Mouse (Mus musculus) lung, postnatal 36 days (tissue): ENCODE results near the gene Hpse2.

Source experiments
- DNase-seq: peaks from one replicate; pipeline ENCODE4 v3.0.0; 2022; ENCODE audit warnings: mixed read lengths

Hpse2 gene

DNA sequence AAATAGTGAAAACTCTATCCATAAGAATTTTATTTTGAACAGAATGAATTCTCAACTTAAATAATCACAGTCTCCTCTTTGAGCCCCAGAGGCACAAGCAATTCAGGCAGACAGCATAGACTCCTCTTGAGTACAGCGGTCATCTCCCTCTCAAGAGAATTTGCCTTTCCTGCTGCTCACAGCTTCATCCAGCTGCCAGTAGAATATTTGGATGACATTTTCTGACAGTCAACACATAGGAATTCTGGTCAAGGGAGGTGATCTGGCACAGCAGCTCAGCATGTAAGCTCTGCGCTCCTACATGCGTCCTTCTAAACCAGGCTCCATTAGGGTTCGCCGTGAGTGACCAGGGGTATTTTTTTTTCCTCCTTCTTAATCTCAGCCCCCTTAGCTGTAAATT, 232.6 kb downstream of the Hpse2 start:
- DNase-seq = peak; percentile 15

DNA sequence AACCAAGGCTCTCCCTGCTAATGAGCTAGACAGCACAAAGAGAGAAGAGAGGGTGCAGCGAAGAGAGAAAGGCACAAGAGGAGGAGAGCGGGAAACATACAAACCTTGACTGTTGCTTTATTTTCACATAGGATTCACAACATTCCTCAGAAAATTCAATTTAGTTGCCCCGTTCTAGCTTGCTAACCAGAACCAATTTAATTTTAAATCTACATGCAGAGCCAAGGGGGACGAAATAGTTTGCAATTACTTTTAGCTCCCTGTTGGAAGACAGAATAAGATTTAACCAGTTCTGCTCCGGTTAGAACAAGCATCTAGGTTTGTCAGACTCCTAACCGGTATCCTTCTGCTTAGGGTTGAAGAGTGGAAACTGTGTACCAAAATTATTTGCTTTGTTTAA, 240.3 kb downstream of the Hpse2 start:
- DNase-seq = no peak

DNA sequence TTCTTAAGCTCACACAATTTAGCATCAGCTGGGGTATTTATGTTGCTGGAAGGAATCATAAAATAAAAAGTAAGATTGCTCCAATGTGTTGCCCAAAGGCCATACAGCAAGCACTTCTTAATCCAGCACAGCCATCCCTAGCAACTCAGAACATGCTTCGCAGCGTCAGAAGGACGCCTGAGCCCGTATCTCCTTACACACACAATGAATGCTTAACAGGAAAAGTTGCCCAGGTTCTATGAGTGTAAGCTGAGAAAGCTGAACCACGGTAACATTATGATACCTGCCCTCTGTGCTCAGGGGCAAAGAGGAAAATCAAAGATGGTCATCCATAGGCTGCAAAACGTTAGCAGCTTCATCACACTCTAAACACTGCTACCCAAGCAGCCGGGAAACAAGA, 241.3 kb downstream of the Hpse2 start:
- no peak for DNase-seq

DNA sequence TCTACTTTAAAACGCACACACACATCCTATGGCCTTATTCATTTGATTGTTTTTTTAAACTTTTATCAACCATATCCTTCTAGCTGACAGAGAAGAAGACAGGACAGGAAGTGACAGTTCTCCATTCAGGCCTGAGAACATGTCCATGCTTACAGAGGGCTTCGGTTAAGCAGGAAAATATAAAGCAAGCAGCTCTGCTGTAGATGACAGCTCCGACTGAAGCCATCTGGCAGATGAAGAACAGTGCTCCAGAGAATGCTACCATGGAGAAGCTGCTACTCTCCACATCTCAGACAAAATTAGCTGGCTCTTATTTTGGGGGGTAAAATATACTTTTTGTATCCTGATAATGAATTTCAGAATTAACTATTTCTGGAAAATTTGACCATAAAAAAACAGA, 246.5 kb downstream of the Hpse2 start:
- no peak for DNase-seq

DNA sequence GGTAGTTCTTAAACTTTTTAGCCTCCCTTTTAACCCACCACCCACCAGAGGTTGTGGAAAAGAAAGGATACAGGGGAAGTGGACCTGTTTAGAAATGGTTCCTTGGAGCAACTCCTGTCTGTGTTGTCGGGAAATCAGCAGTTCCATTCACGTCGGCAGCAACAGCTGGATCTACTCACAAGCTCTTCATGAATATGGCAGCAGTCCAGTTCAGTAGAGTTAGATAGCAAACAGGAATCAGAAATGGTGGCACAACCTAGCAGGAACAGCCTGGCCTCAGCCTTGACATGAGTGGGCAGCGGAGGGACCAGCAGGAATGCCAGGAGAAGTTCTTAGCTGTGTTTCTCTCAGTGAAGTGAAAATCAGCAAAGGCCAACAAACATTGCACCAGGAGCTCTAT, 278.4 kb downstream of the Hpse2 start:
- peak; percentile 9 for DNase-seq

DNA sequence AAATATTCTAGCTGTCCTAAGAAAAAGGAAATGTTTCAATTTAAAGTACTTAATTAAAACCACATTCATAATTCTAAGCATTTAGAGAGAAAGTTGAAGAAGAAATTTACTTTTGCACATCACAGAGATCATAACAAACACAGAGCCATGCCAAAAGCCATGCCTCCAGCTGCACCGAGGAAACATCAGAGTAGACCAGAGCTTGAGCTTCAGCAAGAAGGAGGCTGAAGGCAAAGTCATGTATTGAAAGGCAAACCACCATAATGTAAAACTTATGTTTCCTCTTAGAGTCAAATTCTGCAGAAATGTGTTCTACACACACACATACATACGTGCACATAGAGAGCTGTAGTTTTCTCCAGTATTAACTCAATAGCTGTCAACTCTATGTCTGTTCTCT, 291.2 kb downstream of the Hpse2 start:
- no peak for DNase-seq

DNA sequence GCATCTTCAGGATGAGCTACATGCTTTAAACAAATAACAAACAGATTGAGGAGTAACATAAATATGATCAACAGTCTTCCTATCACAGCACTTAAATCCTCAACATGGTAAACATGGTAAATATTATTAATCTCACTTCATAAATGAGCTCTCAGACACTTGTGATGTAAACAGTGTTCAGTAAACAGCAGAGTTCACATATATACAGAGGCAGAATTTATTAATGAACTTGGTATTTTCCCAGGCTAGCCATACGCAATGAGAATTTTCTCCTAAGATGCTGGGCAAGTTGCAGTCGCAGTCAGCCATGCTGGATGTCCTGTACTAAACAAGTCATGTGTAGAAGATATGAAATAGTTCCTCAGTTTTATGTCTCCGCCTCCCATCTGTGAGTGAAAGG, 300.9 kb downstream of the Hpse2 start:
- DNase-seq = no peak

DNA sequence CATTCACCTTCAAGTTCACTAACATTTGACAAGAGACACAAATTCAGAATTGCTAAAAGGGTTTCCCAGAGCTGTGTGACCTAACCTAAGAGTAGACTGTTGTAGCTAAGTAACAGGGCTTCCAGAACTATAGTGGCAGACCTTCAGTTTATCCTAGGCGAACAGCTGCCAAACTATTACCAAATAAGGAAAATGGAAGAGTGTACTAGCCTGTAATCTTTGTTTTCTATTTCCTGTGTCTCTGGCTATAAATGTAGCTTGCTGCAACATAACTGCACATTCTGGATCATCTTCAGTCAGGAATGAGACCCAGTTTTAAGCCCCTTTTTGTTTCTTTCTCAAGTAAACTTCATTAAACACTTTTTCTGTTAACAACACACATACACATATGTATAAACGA, 324.0 kb downstream of the Hpse2 start:
- DNase-seq = peak; percentile 9

DNA sequence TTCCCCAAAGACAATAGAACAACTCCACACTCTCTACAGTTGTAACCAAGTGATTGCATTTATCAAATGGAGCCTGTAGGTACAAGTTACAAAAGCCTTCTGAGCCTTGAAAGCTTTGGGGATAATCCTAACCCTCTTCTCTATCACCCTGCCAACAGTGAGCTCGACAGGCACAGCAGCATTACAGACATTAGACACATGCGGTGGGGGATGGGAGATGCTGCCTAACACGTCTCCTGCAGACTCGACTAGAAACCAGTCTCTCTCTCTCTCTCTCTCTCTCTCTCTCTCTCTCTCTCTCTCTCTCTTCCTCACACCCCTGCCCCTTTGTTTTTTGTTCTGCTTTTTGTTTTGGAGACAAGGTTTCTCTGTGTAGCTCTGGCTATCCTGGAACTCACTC, 343.6 kb downstream of the Hpse2 start:
- DNase-seq = no peak

DNA sequence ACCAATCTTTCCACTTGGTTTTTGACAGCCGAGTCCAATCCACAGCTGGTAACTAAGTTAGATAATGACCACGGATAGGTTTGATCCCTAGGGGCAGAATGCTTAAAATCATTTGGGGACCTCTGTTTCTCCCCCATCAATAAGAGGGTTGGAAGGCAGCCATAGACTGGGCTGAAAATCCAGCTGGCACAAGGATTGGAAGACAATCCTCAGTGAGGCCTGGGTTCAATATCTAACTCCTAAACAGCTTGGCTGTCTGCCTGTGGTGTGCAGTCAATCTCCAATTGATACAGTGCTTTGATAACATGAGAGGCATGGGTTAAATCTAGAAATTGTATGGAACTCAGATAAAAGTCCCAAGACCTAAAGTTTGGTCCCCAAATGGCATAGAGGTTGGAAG, 345.4 kb downstream of the Hpse2 start:
- DNase-seq = no peak

DNA sequence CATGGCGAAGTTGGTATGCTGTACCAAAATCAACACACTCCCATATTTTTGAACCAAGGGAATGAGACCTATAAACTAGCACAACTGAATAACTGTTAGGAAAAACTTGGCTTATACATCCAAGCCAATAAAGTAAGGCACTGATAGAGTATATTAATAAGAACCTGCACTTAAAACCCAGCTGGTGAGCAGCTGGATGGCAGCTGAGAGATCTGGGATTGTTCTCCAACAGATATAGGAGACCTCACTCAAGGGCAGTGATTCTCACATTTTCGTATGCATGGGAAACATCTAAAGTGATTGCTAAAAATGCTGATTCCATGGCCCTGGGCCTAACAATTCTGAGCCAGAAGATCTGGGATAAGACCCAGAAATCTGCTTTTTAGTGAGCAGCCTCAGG, 345.9 kb downstream of the Hpse2 start:
- no peak for DNase-seq

DNA sequence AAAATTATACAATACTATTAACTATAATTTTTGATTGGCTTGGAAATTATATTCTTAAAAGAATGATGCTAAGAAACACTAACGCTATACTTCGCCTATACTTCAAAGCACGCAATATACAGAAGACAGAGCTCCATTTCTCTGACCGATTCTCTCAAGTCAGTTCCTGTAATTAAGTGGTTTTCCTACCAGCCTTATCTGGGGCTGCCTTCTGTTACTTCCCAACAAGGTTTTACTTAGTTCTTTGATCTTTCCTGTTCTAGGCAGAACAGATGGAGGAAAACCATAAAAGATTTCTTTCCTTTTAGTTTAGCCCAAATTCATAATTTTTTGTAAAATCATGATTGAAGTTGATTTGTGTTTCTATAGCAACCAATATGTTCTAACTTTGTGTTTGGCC, 351.8 kb downstream of the Hpse2 start:
- DNase-seq = no peak

DNA sequence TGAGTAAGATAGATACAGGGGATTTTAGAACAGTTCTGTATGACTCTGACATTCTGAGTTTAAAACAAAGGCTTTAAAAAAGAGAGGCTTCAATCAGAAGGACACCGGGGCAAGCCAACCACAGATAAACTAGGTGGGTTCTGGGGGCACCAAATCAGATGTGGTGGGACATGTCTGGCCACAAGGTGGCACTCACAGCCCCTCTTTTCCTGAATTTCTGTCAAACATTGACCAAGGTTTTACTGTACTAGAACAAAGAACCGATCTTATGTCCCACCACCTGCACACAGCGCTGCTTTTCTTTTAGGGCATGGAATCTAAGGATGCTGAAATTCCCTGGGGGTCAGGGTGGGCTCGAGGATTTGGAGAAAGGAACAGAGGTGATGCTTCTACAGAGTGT, 360.9 kb downstream of the Hpse2 start:
- DNase-seq = peak; percentile 45

DNA sequence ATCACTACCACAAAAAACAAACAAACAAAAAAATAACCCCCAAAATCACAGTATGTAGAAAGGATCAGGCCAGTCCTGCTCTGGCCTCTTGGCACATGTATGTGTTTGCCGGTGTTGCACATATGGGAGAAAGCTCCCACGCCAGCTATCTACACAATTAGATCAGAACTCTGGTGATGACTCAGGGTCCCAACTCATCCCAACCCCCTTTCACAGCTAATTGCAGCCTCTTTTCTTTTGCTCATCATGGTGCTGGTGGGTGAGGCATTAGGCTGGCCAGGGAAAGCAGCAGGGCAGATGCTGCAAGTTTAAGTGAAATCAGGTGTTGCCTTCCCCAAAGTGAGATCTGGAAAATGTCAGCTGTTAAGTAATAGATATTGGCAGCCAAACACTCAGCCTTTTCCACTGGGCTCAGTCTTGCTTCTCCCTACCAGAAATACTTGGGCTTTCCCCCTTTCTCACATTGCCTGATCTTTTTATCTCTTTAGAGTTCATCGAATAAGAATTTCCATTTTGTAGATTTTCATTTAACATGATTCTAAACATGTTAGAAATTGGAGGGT, 365.5 kb downstream of the Hpse2 start:
- no peak for DNase-seq

DNA sequence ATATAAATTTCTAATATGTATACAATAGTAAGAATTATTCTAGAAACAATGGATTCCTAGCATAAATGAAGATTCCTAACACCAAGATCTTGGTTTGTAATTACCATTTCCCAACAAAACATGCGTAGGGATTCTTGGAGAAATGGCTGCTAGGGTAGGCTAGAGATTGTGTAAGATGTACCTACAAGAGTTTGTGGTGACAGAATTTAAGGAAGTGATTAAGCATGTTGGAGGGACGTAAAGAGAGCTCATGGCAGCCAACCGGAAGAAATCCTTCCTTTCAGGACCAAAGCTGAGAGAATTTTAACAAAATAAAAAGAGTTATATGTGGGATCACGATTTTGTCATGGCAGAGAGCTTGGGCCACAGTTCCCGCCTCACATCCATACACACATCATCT, 369.4 kb downstream of the Hpse2 start:
- no peak for DNase-seq

DNA sequence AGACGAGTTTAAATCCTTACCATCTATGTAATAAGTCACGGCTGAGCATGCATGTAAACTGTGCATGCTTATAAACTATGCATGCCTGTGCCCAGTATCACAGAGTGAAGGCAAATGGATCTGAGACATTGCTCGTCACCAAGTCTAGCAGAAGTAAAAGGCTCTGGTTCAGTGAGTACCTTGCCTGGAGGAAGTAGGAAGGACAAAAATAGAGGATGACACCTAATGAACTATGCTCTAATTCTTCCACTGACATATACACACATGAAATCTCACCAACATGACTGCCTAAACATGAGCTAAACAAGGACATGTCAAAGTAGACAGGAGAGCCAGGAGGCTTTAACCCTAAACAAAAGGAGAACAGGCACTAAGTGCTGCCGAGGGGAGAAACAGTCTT, 391.7 kb downstream of the Hpse2 start:
- no peak for DNase-seq

DNA sequence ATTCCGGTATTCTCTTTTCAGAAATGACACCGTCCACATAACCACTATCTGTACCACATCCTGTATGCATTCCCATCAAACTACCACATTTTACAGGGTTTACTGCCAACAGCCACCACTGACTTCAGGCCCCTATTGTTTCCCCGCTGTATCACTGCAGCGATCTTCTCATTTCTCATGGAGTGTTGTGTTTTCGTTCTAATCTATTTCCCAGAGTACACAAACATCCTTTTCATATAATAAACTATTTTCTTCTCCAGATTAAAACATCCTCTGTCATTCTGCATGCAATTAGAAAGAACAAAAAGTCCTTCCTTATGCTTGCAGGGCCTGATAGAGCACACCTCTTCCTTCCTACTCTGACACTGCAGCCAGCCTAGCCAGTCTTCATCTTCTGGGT, 399.3 kb downstream of the Hpse2 start:
- DNase-seq = peak; percentile 63

DNA sequence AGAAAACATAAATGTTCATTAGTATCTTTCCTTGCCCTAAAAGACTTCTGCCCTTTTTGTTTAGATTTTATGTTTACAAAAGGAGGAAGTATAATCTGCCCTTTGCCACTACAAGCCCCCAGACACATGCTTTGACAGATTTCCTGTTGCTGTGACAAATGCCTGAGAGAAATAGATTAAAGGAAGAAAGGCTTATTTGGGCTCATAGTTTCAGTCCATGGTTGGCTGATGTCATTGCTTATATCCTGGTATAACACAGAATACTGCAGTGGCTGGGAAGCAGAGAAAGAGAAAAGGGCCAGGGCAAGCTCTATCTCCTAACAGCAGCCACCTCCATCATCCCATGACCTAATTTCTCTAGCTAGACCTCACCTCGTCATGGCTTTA, 401.8 kb downstream of the Hpse2 start:
- DNase-seq = peak; percentile 16

DNA sequence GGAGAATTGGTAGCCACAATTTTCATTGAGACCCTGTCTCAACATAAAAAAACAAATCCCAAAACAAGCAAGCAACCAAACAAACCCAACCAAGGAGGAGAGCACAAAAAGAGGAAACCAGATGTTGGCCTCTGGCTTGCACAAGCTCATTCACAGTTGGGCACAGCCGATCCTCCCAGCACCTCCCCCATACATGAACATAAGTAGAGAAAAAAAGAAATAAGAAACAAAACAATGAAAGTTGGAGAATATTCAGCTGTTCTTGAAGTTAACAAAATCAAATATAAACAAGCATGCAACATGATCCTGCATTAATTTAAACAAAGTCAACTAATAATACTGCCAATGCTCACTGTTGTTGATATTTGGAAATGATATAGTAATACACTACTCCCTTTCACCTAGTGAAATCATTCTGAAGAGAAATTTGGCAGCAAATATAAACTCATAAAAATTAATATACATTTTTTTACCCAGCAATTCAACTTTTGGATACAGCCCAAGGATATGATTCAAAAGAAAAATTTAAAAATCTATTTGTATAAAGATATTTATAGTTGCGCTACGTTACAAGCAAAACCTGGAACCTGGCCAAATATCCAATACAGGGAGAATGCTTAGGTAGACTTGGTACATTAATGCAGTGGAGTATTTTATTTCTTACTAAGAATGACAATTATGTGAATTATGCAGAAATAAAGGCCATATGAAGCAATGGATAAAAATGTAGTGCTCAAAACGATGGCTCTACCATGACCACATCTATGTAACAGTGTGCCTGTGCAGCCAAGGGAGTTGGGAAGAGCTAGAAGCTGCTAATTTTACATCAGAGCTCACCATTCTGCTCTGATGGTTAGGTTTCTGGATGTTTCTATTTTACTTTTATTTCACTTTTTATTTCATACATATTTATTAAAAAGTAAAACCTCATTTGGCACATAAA, 402.5 kb downstream of the Hpse2 start:
- DNase-seq = no peak

DNA sequence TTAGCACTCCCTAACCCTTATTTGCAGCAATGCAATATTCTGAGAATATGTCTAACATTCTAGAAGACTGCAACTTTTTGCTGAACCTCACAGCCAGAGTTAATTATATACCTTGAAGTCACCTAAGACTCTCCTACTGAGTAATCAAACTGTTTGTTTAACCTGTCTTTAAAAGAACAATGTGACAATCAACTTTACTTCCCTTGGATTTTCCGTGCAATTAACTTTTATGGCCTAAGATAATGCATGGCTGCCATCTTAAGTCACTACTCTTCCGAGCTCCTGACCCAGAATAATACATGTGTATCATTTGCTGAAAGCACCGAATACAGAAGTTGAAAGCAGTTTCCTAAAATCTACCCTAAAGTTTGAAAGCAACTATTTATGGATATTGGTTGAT, 407.6 kb downstream of the Hpse2 start:
- DNase-seq = no peak

DNA sequence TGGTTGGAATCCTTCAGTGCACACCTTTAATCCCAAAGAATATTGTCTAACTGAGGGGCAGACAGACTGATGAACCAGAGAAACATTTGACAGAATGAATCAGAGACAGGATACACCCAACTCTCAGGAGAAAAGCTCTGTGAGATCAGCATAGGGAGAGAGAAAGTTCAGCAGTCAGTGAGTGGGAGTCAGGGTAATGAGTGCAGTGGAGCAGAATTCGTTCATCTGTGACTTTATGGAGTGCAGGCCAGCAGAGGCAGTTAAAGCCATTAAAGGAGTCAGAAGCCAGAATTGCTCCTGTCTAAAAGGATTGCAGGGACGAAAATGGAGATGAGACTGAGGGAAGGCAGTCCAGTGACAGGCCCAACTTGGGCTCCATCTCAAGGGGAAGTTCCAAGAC, 410.2 kb downstream of the Hpse2 start:
- DNase-seq = no peak

DNA sequence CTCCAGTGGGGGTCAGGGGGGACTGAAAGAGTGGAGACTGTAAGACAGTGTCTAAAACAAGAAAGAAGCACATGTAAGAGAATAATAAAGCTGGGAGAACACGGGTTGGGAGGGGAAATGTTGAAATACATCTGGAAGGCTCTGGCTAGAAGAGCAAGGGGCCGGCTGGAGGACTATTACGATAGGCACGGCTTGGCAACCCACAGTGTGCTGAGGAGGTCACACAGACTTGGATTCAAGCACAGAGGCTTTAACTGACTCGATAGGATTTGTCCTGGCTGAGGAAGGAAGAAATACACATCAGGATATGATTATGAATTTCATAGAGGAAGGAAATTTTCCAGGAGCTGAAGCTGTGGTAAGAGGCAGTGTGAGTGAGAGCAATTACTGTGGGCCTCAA, 414.4 kb downstream of the Hpse2 start:
- no peak for DNase-seq

DNA sequence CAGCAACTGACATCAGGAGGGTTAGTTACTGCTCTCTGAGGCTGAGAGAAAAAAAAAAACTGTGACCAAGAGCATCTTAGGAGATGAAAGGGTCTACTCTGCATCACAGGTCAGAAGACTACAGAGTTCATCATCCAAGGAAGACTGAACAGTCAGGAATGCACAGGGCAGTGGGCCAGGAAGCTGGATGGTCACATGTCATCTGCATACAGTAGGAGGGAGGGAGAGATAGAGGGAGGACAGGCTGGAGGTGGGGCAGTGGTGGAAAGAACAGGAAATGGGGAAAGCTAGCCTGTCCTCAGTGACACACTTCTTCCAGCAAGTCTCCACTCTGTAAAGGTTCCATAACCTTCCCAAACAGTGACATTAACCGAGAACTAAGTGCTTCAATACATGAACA, 423.0 kb downstream of the Hpse2 start:
- DNase-seq = no peak

DNA sequence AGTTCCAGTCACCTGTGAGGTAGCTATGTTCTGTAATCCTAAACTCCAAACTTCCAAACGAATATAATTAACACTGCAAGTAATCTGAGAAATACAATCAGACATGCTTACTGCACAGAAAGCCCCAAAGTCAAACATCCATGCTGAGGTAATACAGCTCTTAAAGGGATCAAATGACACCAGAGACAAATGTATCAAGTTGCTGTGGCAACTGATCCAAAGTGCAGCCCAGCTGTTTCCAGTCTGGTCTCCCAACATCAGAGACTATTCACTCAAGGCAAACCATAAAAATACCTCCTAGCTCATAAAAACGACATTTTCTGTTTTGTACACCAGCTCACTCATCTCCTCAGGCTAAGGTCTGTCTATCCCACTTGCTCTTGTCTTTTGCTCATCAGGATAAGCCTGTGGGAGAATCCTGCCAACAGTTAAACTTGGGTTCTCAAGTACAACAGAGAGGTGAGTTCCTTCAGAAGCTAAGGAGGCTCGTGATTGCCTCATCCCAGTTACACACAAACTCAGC, 440.0 kb downstream of the Hpse2 start:
- no peak for DNase-seq

DNA sequence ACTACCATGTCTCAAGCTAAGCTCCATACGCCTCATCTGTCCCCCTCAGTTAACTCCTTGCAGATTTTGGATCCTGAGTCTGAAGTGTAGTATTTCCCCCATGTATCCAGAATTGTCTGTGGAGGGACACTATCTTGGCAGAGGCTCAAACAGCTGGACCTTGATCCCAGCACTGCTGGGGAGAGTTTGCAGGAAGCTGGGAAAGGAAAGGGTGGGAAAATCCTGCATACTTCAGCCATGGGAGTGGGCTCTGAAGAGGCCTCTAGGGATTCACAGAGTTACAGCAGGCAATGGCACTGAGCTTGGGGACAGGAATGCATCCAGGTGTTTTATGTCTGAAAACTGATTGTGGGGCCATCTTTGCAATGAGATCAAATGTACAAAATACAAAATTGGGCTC, 450.6 kb downstream of the Hpse2 start:
- no peak for DNase-seq
